Mouse (Mus musculus) liver, adult 2 months (tissue): ENCODE measurements around the gene Lgi2. TPM values are rescaled to one million over a fixed set of nuclear protein-coding genes. Genes with fewer than 3 reads are reported as not detected.

Experiments
- DNase-seq: peaks from one replicate; pipeline ENCODE4 v3.0.0-alpha.2; 2011; ENCODE audit warnings: low read depth, low spot score; ENCODE audit errors: extremely low read depth
- H3K27ac ChIP-seq: fragments of 200-500 bp; replicated peaks from 2 replicates; pipeline ENCODE4 v1.5.1; 2012; ENCODE audit warnings: low read depth, mild to moderate bottlenecking, control low read depth, inconsistent platforms, low read length; ENCODE audit not compliant: insufficient read depth
- H3K27me3 ChIP-seq: fragments of 200-500 bp; 2 replicates; pipeline ENCODE4 v1.6.1; 2012; ENCODE audit warnings: mild to moderate bottlenecking, moderate library complexity, low read length, inconsistent platforms; ENCODE audit not compliant: control insufficient read depth, insufficient read depth
- H3K36me3 ChIP-seq: fragments of 200-500 bp; 2 replicates; pipeline ENCODE4 v1.6.1; 2012; ENCODE audit warnings: low read length, inconsistent platforms; ENCODE audit not compliant: control insufficient read depth, insufficient read depth
- H3K4me1 ChIP-seq: fragments of 200-500 bp; 2 replicates; pipeline ENCODE4 v1.6.1; 2011; ENCODE audit warnings: low read length; ENCODE audit not compliant: control insufficient read depth, insufficient read depth
- H3K4me3 ChIP-seq: fragments of 200-500 bp; 2 replicates; pipeline ENCODE4 v1.5.1; 2011; ENCODE audit warnings: low read depth, mild to moderate bottlenecking, control low read depth, low read length, moderate library complexity; ENCODE audit not compliant: insufficient read depth
- H3K79me2 ChIP-seq: fragments of 200-500 bp; 2 replicates; pipeline ENCODE4 v1.6.1; 2012; ENCODE audit warnings: inconsistent platforms, mild to moderate bottlenecking, low read length, moderate library complexity; ENCODE audit not compliant: control insufficient read depth, insufficient read depth
- H3K9ac ChIP-seq: fragments of 200-500 bp; 2 replicates; pipeline ENCODE4 v1.6.1; 2012; ENCODE audit warnings: low read depth, mild to moderate bottlenecking, control low read depth, inconsistent platforms, low read length
- CTCF ChIP-seq: fragments of 200-500 bp; IDR thresholded peaks from 2 replicates; pipeline ENCODE4 v1.5.1; 2011; ENCODE audit warnings: low read depth, low read length, control low read depth
- POLR2A ChIP-seq: fragments of 200-500 bp; IDR thresholded peaks from 2 replicates; pipeline ENCODE4 v1.6.1; 2011; ENCODE audit warnings: low read length, control low read depth; ENCODE audit not compliant: insufficient read depth; ENCODE audit errors: extremely low read depth
- WGBS: fragments of 180-500 bp; shearing (Covaris S2); methylation state at CpG from one replicate; pipeline ENCODE4 v1.1.7; 2018; 5-methylcytosine and 5-hydroxymethylcytosine counted together
- polyA plus RNA-seq: library from polyadenylated mRNA; depleted of rRNA; stranded (reverse); fragments of >200 nt; gene quantifications from 2 replicates; pipeline ENCODE4 v1.2.3, GENCODE M21; 2012
- total RNA-seq: library from RNA; depleted of rRNA; stranded (reverse); fragments of >200 nt; gene quantifications from 2 replicates; pipeline ENCODE4 v1.2.3, GENCODE M21; 2014

The Lgi2 gene
- total and polyA plus RNA-seq, 2 experiments, result 0.06 to 0.18 TPM

DNA sequence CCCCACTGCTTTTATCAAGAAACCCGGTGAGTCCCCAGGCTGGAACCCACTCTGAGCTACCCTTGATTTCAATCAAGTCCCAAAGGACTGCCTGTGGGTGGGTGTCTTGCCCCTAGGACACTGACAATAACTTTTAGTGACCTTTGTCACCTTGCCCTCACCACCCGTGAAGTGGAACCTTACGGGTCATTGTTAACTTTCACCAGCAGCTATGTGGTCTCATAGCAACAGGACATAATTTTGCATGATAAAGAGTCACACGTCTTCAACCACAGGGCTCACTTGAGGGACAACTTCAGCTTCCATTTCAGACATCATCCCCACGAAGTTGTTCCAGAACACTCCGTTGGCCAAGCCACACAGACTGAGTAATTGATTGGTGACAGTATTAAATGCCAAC, 4.5 kb upstream of the Lgi2 start:
- no peak for DNase-seq
- no peak overlapping the region for H3K27ac ChIP-seq
- no peaks in the 10 kb centered on the region for H3K4me1 ChIP-seq
- no peak overlapping the region for H3K9ac ChIP-seq
- no peaks in the 10 kb centered on the region for H3K36me3 ChIP-seq
- no peak for TF ChIP-seq CTCF
- no peak for TF ChIP-seq POLR2A
- no peaks in the 10 kb centered on the region for H3K79me2 ChIP-seq
- peaks cover 7% of the 10 kb centered on the region for H3K27me3 ChIP-seq
- WGBS, result 44% methylated on average over 6 of the region's 6 CpGs
- H3K4me3 ChIP-seq, result no peak overlapping the region

- Histone ChIP-seq H3K79me2 (no peaks in the 10 kb centered on the region), H3K4me3 (no peak overlapping the region), H3K36me3 (no peaks in the 10 kb centered on the region), H3K4me1 (no peaks in the 10 kb centered on the region), H3K27ac (no peak overlapping the region), H3K9ac (no peak overlapping the region), H3K27me3 (peaks cover 11% of the 10 kb centered on the region)
- TF ChIP-seq CTCF (no peak), POLR2A (no peak)
- DNase-seq, result no peak
- 14% methylated on average over 17 of the region's 17 CpGs for WGBS
Observed at GRCm38 (mm10) chr5:52565214-52565812, 949 bp downstream of the Lgi2 start.

- Histone ChIP-seq H3K36me3 (no peaks in the 10 kb centered on the region), H3K4me3 (no peak overlapping the region), H3K79me2 (no peaks in the 10 kb centered on the region), H3K9ac (no peak overlapping the region), H3K27me3 (peaks cover 11% of the 10 kb centered on the region), H3K27ac (no peak overlapping the region), H3K4me1 (no peaks in the 10 kb centered on the region)
- WGBS, result 67% methylated on average over 3 of the region's 3 CpGs
- TF ChIP-seq CTCF (no peak), POLR2A (no peak)
- no peak for DNase-seq
Observed at GRCm38 (mm10) chr5:52564351-52564750, 1.9 kb downstream of the Lgi2 start.

DNA sequence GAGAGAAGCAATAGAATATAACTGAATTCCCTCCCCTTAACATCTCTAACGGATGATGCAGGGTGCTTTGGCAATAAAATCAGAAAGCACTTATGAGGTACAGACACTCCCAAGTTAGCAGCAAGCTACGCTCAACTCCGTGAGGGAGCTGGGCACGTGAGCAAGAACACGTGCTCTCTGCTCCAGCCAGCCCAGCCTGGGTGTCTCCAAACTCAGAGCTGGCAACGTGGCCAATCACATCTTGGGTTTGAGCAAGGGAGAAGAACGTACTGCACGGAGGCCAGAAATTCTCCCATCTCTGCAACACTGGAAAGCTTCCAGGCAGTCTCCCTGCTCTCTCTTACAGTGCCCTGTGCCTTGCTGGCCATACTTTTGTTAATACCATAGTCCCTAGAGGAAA, 6.0 kb downstream of the Lgi2 start:
- no peak overlapping the region for H3K27ac ChIP-seq
- H3K36me3 ChIP-seq, result no peaks in the 10 kb centered on the region
- H3K79me2 ChIP-seq, result no peaks in the 10 kb centered on the region
- WGBS, result 82% methylated on average over 8 of the region's 8 CpGs
- no peak for TF ChIP-seq POLR2A
- no peak for TF ChIP-seq CTCF
- no peaks in the 10 kb centered on the region for H3K4me1 ChIP-seq
- no peak overlapping the region for H3K9ac ChIP-seq
- H3K4me3 ChIP-seq, result no peak overlapping the region
- H3K27me3 ChIP-seq, result peaks cover 4% of the 10 kb centered on the region
- DNase-seq, result no peak

GRCm38 (mm10) chr5:52555526-52555925, 10.7 kb downstream of the Lgi2 start:
- no peak overlapping the region for H3K4me3 ChIP-seq
- 84% methylated on average over 7 of the region's 7 CpGs for WGBS
- no peak overlapping the region for H3K27ac ChIP-seq
- TF ChIP-seq CTCF, result no peak
- TF ChIP-seq POLR2A, result no peak
- no peaks in the 10 kb centered on the region for H3K27me3 ChIP-seq
- H3K9ac ChIP-seq, result no peak overlapping the region
- no peaks in the 10 kb centered on the region for H3K4me1 ChIP-seq
- no peak for DNase-seq
- H3K79me2 ChIP-seq, result no peaks in the 10 kb centered on the region
- no peaks in the 10 kb centered on the region for H3K36me3 ChIP-seq

DNA sequence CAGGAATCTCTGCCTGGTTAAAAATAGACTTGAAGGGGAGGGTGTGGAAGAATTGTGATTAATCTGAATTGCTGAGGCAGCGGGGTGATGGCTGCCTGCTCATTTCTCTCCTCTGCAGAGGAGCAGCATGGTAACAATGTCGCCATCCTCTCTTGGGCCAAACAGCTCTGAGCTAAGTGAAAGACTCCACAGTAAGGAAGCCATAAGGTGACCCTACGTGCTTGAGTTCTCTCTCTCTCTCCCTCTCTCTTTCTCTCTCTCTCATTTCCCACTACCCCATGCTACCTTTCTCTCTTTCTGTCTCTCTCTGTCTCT, 15.0 kb downstream of the Lgi2 start:
- Histone ChIP-seq H3K27ac (no peak overlapping the region), H3K9ac (no peak overlapping the region), H3K4me1 (no peaks in the 10 kb centered on the region), H3K27me3 (no peaks in the 10 kb centered on the region), H3K79me2 (no peaks in the 10 kb centered on the region), H3K36me3 (no peaks in the 10 kb centered on the region), H3K4me3 (no peak overlapping the region)
- 89% methylated on average over 3 of the region's 3 CpGs for WGBS
- no peak for DNase-seq
- TF ChIP-seq CTCF (no peak), POLR2A (no peak)
